Mouse (Mus musculus): ENCODE data around the gene Tmbim6. TPM values are rescaled to one million over a fixed set of nuclear protein-coding genes. Genes with fewer than 3 reads are reported as not detected.
A peak's percentile ranks its signal among the peaks of the same experiment; 100 is the strongest.

Tmbim6 gene
- polyA plus RNA-seq, 1 experiment from 2014 or later: 225 TPM

GRCm38 (mm10) chr15:99403159-99403889 lies 10.6 kb downstream of the Tmbim6 start:
- Histone ChIP-seq H3K4me3 (ENCODE audit: low read depth, low read length) (no peak overlapping the region), H3K36me3 (ENCODE audit: control insufficient read depth, insufficient read depth, low read length) (peaks cover 24% of the 10 kb centered on the region), H3K4me1 (ENCODE audit: control insufficient read depth, insufficient read depth, low read length) (peaks cover 9% of the 10 kb centered on the region; the same call in 1 of the 2 replicates), H3K9me3 (ENCODE audit: control insufficient read depth, low read length) (no peaks in the 10 kb centered on the region), H3K9ac (ENCODE audit: low read length) (no peak overlapping the region), H3K27me3 (ENCODE audit: control insufficient read depth, insufficient read depth, low read length) (no peaks in the 10 kb centered on the region), H3K27ac (replicated peaks; ENCODE audit: low read depth, low read length) (no peak overlapping the region), H3K4me2 (ENCODE audit: low read depth, severe bottlenecking) (no peak overlapping the region)
- 94% methylated on average over 12 of the region's 12 CpGs for WGBS
- ATAC-seq (ENCODE audit: insufficient number of reproducible peaks, low FRiP score, low TSS enrichment, low read depth) (no peak), DNase-seq (ENCODE audit: low spot score) (no peak)

GRCm38 (mm10) chr15:99405150-99405549 lies 12.5 kb downstream of the Tmbim6 start:
- no peaks in the 10 kb centered on the region for H3K27me3 ChIP-seq (ENCODE audit: control insufficient read depth, insufficient read depth, low read length)
- H3K9me3 ChIP-seq (ENCODE audit: control insufficient read depth, low read length): no peaks in the 10 kb centered on the region
- WGBS: 90% methylated on average over 9 of the region's 9 CpGs
- no peak overlapping the region for H3K27ac ChIP-seq (replicated peaks; ENCODE audit: low read depth, low read length)
- no peak for DNase-seq (ENCODE audit: low spot score)
- H3K9ac ChIP-seq (ENCODE audit: low read length): no peak overlapping the region
- H3K4me2 ChIP-seq (ENCODE audit: low read depth, severe bottlenecking): no peak overlapping the region
- no peak for ATAC-seq (ENCODE audit: insufficient number of reproducible peaks, low FRiP score, low TSS enrichment, low read depth)
- H3K4me3 ChIP-seq (ENCODE audit: low read depth, low read length): no peak overlapping the region
- peaks cover 35% of the 10 kb centered on the region for H3K36me3 ChIP-seq (ENCODE audit: control insufficient read depth, insufficient read depth, low read length)
- H3K4me1 ChIP-seq (ENCODE audit: control insufficient read depth, insufficient read depth, low read length): no peaks in the 10 kb centered on the region

GRCm38 (mm10) chr15:99406986-99407570 lies 14.4 kb downstream of the Tmbim6 start:
- no peaks in the 10 kb centered on the region for H3K9me3 ChIP-seq (ENCODE audit: control insufficient read depth, low read length)
- no peak for DNase-seq (ENCODE audit: low spot score)
- H3K9ac ChIP-seq (ENCODE audit: low read length): no peak overlapping the region
- H3K27me3 ChIP-seq (ENCODE audit: control insufficient read depth, insufficient read depth, low read length): no peaks in the 10 kb centered on the region
- H3K27ac ChIP-seq (replicated peaks; ENCODE audit: low read depth, low read length): no peak overlapping the region
- H3K4me1 ChIP-seq (ENCODE audit: control insufficient read depth, insufficient read depth, low read length): no peaks in the 10 kb centered on the region
- ATAC-seq (ENCODE audit: insufficient number of reproducible peaks, low FRiP score, low TSS enrichment, low read depth): no peak
- H3K4me2 ChIP-seq (ENCODE audit: low read depth, severe bottlenecking): no peak overlapping the region
- 93% methylated on average over 15 of the region's 15 CpGs for WGBS
- no peak overlapping the region for H3K4me3 ChIP-seq (ENCODE audit: low read depth, low read length)
- peaks cover 37% of the 10 kb centered on the region for H3K36me3 ChIP-seq (ENCODE audit: control insufficient read depth, insufficient read depth, low read length)

- H3K4me1 ChIP-seq (ENCODE audit: control insufficient read depth, insufficient read depth, low read length): no peaks in the 10 kb centered on the region
- H3K36me3 ChIP-seq (ENCODE audit: control insufficient read depth, insufficient read depth, low read length): peaks cover 34% of the 10 kb centered on the region
- no peak overlapping the region for H3K4me2 ChIP-seq (ENCODE audit: low read depth, severe bottlenecking)
- H3K27ac ChIP-seq (replicated peaks; ENCODE audit: low read depth, low read length): no peak overlapping the region
- no peaks in the 10 kb centered on the region for H3K27me3 ChIP-seq (ENCODE audit: control insufficient read depth, insufficient read depth, low read length)
- no peak overlapping the region for H3K9ac ChIP-seq (ENCODE audit: low read length)
- no peak for DNase-seq (ENCODE audit: low spot score)
- ATAC-seq (ENCODE audit: insufficient number of reproducible peaks, low FRiP score, low TSS enrichment, low read depth): no peak
- no peak overlapping the region for H3K4me3 ChIP-seq (ENCODE audit: low read depth, low read length)
- WGBS: 92% methylated on average over 9 of the region's 9 CpGs
- H3K9me3 ChIP-seq (ENCODE audit: control insufficient read depth, low read length): no peaks in the 10 kb centered on the region
Measured at GRCm38 (mm10) chr15:99408845-99409244, 16.2 kb downstream of the Tmbim6 start.

GRCm38 (mm10) chr15:99411747-99412146 lies 19.1 kb downstream of the Tmbim6 start:
- no peaks in the 10 kb centered on the region for H3K27me3 ChIP-seq (ENCODE audit: control insufficient read depth, insufficient read depth, low read length)
- WGBS: 59% methylated on average over 14 of the region's 14 CpGs
- no peak overlapping the region for H3K27ac ChIP-seq (replicated peaks; ENCODE audit: low read depth, low read length)
- DNase-seq (ENCODE audit: low spot score) (no peak), ATAC-seq (ENCODE audit: insufficient number of reproducible peaks, low FRiP score, low TSS enrichment, low read depth) (no peak)
- H3K4me2 ChIP-seq (ENCODE audit: low read depth, severe bottlenecking): no peak overlapping the region
- H3K4me1 ChIP-seq (ENCODE audit: control insufficient read depth, insufficient read depth, low read length): no peaks in the 10 kb centered on the region
- no peak overlapping the region for H3K4me3 ChIP-seq (ENCODE audit: low read depth, low read length)
- H3K36me3 ChIP-seq (ENCODE audit: control insufficient read depth, insufficient read depth, low read length): peaks cover 22% of the 10 kb centered on the region
- no peaks in the 10 kb centered on the region for H3K9me3 ChIP-seq (ENCODE audit: control insufficient read depth, low read length)
- H3K9ac ChIP-seq (ENCODE audit: low read length): no peak overlapping the region

- WGBS: 26% methylated on average over 2 of the region's 2 CpGs
Measured at GRCm38 (mm10) chr15:99415793-99416192, 23.1 kb downstream of the Tmbim6 start.

GRCm38 (mm10) chr15:99416348-99416882 lies 23.7 kb downstream of the Tmbim6 start:
- Histone ChIP-seq H3K9me3 (ENCODE audit: control insufficient read depth, low read length) (no peaks in the 10 kb centered on the region), H3K4me1 (ENCODE audit: control insufficient read depth, insufficient read depth, low read length) (peaks cover 6% of the 10 kb centered on the region; the same call in 1 of the 2 replicates), H3K36me3 (ENCODE audit: control insufficient read depth, insufficient read depth, low read length) (no peaks in the 10 kb centered on the region), H3K4me3 (ENCODE audit: low read depth, low read length) (no peak overlapping the region), H3K27ac (replicated peaks; ENCODE audit: low read depth, low read length) (no peak overlapping the region), H3K27me3 (ENCODE audit: control insufficient read depth, insufficient read depth, low read length) (no peaks in the 10 kb centered on the region), H3K9ac (ENCODE audit: low read length) (no peak overlapping the region), H3K4me2 (ENCODE audit: low read depth, severe bottlenecking) (no peak overlapping the region)
- DNase-seq (ENCODE audit: low spot score): peak; percentile 91
- WGBS: 23% methylated on average over 13 of the region's 13 CpGs
- ATAC-seq (ENCODE audit: insufficient number of reproducible peaks, low FRiP score, low TSS enrichment, low read depth): no peak

More at GRCm38 (mm10) chr15:99415793-99416192, 23.1 kb downstream of the Tmbim6 start:
- ATAC-seq (ENCODE audit: insufficient number of reproducible peaks, low FRiP score, low TSS enrichment, low read depth) (no peak), DNase-seq (ENCODE audit: low spot score) (peak; percentile 66)
- Histone ChIP-seq H3K4me1 (ENCODE audit: control insufficient read depth, insufficient read depth, low read length) (0 out of 2 replicates have a peak, but pooled peaks cover 3% of the 10 kb centered on the region), H3K36me3 (ENCODE audit: control insufficient read depth, insufficient read depth, low read length) (no peaks in the 10 kb centered on the region), H3K4me3 (ENCODE audit: low read depth, low read length) (no peak overlapping the region), H3K27ac (replicated peaks; ENCODE audit: low read depth, low read length) (no peak overlapping the region), H3K27me3 (ENCODE audit: control insufficient read depth, insufficient read depth, low read length) (no peaks in the 10 kb centered on the region), H3K9me3 (ENCODE audit: control insufficient read depth, low read length) (no peaks in the 10 kb centered on the region), H3K4me2 (ENCODE audit: low read depth, severe bottlenecking) (no peak overlapping the region), H3K9ac (ENCODE audit: low read length) (no peak overlapping the region)

GRCm38 (mm10) chr15:99416957-99417356 lies 24.3 kb downstream of the Tmbim6 start:
- no peaks in the 10 kb centered on the region for H3K36me3 ChIP-seq (ENCODE audit: control insufficient read depth, insufficient read depth, low read length)
- no peak overlapping the region for H3K9ac ChIP-seq (ENCODE audit: low read length)
- 40% methylated on average over 4 of the region's 4 CpGs for WGBS
- H3K4me1 ChIP-seq (ENCODE audit: control insufficient read depth, insufficient read depth, low read length): peaks cover 9% of the 10 kb centered on the region; the same call in 1 of the 2 replicates
- no peak overlapping the region for H3K27ac ChIP-seq (replicated peaks; ENCODE audit: low read depth, low read length)
- H3K4me3 ChIP-seq (ENCODE audit: low read depth, low read length): no peak overlapping the region
- H3K4me2 ChIP-seq (ENCODE audit: low read depth, severe bottlenecking): no peak overlapping the region
- no peaks in the 10 kb centered on the region for H3K27me3 ChIP-seq (ENCODE audit: control insufficient read depth, insufficient read depth, low read length)
- no peaks in the 10 kb centered on the region for H3K9me3 ChIP-seq (ENCODE audit: control insufficient read depth, low read length)
- DNase-seq (ENCODE audit: low spot score): no peak
- no peak for ATAC-seq (ENCODE audit: insufficient number of reproducible peaks, low FRiP score, low TSS enrichment, low read depth)

All from limb, embryonic 11.5 days (tissue).